Mouse (Mus musculus) neutrophil, adult 65 days (primary cell): ENCODE measurements around the gene Natd1. TPM values are rescaled to one million over a fixed set of nuclear protein-coding genes. Genes with fewer than 3 reads are reported as not detected.

Experiments used
- total RNA-seq: library from RNA; stranded (reverse); gene quantifications from 2 replicates; pipeline ENCODE4 v1.2.4, GENCODE M21; 2023

Gene Natd1
- 6.0 and 7.4 TPM in 2 replicates for total RNA-seq

DNA sequence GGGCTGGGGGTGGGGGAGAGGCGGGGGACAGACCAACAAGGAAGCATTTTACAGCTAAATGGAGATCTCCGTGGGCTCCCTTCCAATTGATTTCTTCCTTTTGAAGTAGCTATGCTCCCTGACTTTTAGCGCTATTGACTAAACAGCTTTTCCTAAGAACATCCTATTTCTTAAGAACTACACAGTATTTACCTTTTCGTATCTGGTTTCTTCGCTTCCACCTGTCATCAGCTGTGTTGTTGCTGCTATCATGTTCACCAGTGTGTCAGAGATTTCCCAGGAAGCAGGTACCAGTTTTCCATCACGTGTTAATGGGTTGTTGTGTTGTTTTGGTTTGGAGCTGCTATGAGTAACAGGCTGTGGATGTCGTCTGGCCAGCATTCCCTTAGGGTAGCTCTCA lies at the start of gene Natd1:
TSS of gene Natd1 (minus strand) at position 260 of the 400 bp plus-strand sequence.

DNA sequence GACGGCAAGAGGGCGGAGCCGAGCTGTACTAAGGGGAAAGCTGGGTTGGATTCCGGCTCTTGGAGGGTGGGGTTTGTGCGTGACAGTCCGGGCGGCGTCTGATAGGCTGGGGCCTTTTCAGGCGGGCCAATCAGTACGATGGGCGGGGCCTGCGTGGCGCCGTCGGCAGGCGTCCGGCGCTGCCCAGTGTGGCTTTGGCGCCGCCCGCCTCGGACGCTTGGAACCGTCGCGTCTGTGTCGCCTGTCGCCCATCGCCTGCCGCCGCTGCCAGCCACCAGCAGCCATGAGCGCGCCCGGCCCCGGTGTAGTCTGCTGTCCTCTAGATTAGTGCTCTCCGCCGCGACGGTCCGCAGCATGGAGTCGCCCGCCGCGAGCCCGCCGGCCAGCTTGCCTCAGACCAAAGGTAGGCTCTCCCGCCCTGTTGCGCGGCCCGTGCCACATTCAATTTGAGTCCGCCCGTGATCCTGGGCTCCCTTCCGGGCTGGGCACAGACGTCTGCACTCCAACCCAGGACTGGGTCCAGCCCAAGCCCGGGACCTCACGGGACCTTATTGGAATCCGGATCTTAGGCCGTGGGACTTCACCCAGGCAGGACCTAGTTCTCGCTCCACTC lies 17.4 kb upstream of the Natd1 start, which contains the start of gene Map2k3:
TSS of gene Map2k3 (plus strand) at position 165 of the 613 bp plus-strand sequence.

DNA sequence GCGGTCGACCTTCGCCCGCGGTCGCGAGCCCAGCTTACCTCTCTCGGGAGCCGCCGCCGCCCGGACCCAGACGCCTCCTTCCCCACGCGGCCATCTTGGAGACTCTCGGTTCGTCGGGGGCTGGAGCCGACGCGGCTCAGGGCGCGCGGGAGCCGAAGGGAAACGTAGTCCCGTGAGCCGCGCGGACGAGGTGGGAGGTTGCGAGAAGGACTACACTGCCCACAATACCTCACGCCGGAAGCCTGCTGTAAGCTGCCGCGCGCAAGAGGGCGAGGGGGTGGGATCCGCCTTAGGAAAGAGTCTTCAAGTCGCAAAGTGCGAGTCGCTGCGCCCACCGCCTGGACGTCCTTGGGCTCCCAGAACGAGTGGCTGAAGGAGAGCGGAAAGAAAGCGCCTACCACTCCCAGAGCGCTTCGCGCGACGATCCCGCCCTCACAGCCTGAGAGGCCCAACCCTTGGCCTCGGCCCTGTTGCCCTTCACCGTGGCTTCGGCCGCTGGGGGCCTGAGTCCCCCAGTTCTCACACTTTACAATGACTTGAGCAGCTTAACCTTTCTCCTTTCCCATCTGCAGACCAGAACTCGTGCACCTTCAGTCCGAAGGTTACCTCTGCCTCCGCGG lies 35.8 kb downstream of the Natd1 start, which contains the start of gene Tmem11:
TSS of gene Tmem11 (minus strand) at position 598 of the 620 bp plus-strand sequence.

Other genes starting within 250 kb of the Natd1 start
- 13.9 and 16.0 TPM in 2 replicates for gene Llgl1, start 215.0 kb downstream of the Natd1 start, total RNA-seq
- 223 and 259 TPM in 2 replicates for gene Flii, start 187.5 kb downstream of the Natd1 start, total RNA-seq
- gene Mief2, start 186.4 kb downstream of the Natd1 start, total RNA-seq = 10.0 and 11.4 TPM in 2 replicates
- 8.7 and 13.8 TPM in 2 replicates for gene Top3a, start 137.4 kb downstream of the Natd1 start, total RNA-seq
- 47.2 and 65.6 TPM in 2 replicates for gene Smcr8, start 137.2 kb downstream of the Natd1 start, total RNA-seq
- 8.4 and 10.0 TPM in 2 replicates for gene Shmt1, start 103.0 kb downstream of the Natd1 start, total RNA-seq
- 4.8 and 5.3 TPM in 2 replicates for gene Dhrs7b, start 84.1 kb downstream of the Natd1 start, total RNA-seq
- 14.6 and 16.7 TPM in 2 replicates for gene Tmem11, start 35.5 kb downstream of the Natd1 start, total RNA-seq
- 135 and 174 TPM in 2 replicates for gene Map2k3, start 17.3 kb upstream of the Natd1 start, total RNA-seq
- not detected in 2 replicates for gene Kcnj12, start 107.8 kb upstream of the Natd1 start, total RNA-seq
- 18.0 and 19.6 TPM in 2 replicates for gene Tnfrsf13b, start 212.0 kb upstream of the Natd1 start, total RNA-seq